Comparison of ENCODE assay signal across 10 mouse cellular contexts in the genomic region with DNA sequence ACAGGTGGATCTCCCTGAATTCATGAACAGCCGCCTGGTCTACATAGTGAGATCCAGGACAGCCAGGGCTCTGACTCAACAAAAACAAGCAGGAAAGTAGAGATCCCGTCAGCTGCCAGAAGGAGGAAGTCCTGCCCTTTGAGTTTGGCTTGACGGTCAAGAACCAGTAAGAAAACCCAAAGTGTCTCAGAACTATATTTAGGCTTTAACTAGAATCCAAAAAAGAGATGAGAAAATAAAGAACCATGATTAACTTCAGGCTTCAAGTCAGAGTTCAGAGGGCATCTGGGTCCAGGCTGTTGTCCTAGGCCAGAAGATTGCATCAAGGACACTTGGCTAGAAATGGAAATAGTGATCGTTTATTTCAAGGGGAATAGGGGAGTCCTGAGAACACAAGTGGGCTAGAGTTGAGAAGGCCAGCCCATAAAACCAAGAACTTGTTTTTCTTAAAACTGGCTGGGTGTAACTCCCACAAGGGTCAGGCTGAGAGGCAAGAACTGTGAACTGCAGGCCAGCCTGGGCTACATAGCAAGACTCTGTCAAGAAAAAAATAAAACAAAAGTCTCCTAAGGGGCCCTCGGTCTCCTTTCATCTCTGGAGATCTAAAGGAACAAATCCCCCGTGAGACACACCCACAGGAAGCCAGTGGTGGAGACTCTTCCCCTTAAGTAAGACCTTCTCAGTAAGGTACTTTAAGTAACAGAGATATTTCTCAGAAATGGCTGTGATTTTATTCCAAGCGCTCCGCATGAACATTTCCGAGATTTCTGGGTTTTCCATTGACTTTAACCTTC. TPM values are rescaled to one million over a fixed set of nuclear protein-coding genes. Genes with fewer than 3 reads are reported as not detected.
DNase-seq lines count a peak whose midpoint lies in the region; ATAC-seq and TF ChIP-seq lines count a peak whose summit lies in the region.
"Had no signal": no experiment of that assay in that cellular context is flagged by ENCODE, and none has a peak within 500 bp of the region (broad histone marks: within the 10 kb centered on the region; RNA-seq: fewer than 3 reads in every experiment).

No protein-coding gene starts in this region.

- no peak overlapping the region for H3K4me2 ChIP-seq in midbrain, postnatal 0 days (ENCODE audit: low read depth, low read length, poor library complexity, severe bottlenecking)
- H3K4me2 ChIP-seq: lung, embryonic 15.5 days; stomach, embryonic 15.5 days had no signal

- H3K27ac ChIP-seq in layer of hippocampus, adult 2 months: peak overlapping the region; percentile 53; the same call in 1 of the 2 replicates
- peak overlapping the region; percentile 61; the same call in 1 of the 2 replicates for H3K27ac ChIP-seq in thymus, adult 2 months (ENCODE audit: control insufficient read depth, insufficient read depth, low read length)
- H3K27ac ChIP-seq in midbrain, postnatal 0 days (ENCODE audit: low read depth, low read length): no peak overlapping the region
- H3K27ac ChIP-seq: lung, embryonic 15.5 days; stomach, embryonic 15.5 days had no signal

- no peaks in the 10 kb centered on the region for H3K27me3 ChIP-seq in thymus, adult 2 months (ENCODE audit: control insufficient read depth, insufficient read depth, low read length)
- no peaks in the 10 kb centered on the region for H3K27me3 ChIP-seq in midbrain, postnatal 0 days (ENCODE audit: insufficient read depth, low read length)
- H3K27me3 ChIP-seq: lung, embryonic 15.5 days; stomach, embryonic 15.5 days had no signal

- 15% methylated on average over 9 of the region's 9 CpGs for WGBS in thymus, adult 2 months
- WGBS in midbrain, postnatal 0 days: 75% methylated on average over 9 of the region's 9 CpGs

- no peaks in the 10 kb centered on the region for H3K36me3 ChIP-seq in thymus, adult 2 months (ENCODE audit: control insufficient read depth, insufficient read depth, low read length)
- no peaks in the 10 kb centered on the region for H3K36me3 ChIP-seq in midbrain, postnatal 0 days (ENCODE audit: insufficient read depth, low read length)
- H3K36me3 ChIP-seq: lung, embryonic 15.5 days; stomach, embryonic 15.5 days had no signal

- DNase-seq in layer of hippocampus, adult 2 months (ENCODE audit: low spot score in 2 of 2): no peak
- DNase-seq in layer of hippocampus, postnatal 25 days (ENCODE audit: extremely low spot score in 1 of 2, low spot score in 1 of 2): no peak
- DNase-seq in adrenal gland, postnatal 14 days: peak; percentile 42
- peak; percentile 59 to 69 for DNase-seq in kidney, postnatal 25 days
- DNase-seq in thymus, adult 2 months: peak; percentile 68
- DNase-seq in c-Kit-positive CD71-positive TER-119-positive erythroid progenitor cells, embryonic 14.5 days (ENCODE audit: low spot score): no peak
- DNase-seq in midbrain, postnatal 0 days (ENCODE audit: low spot score): no peak
- no peak for DNase-seq in right cerebral cortex, postnatal 25 days

- peaks cover 30% of the 10 kb centered on the region for H3K4me1 ChIP-seq in thymus, adult 2 months (replicated peaks; ENCODE audit: control insufficient read depth, insufficient read depth, low read length)
- no peaks in the 10 kb centered on the region; the same call in 1 of the 2 replicates for H3K4me1 ChIP-seq in midbrain, postnatal 0 days (ENCODE audit: insufficient read depth, low read length)

- peak; percentile 49 for TF ChIP-seq CTCF in layer of hippocampus, adult 2 months (conservative IDR thresholded peaks at IDR 0.05)
- TF ChIP-seq CTCF in thymus, adult 2 months (IDR thresholded peaks at IDR 0.05; ENCODE audit: borderline replicate concordance, control insufficient read depth, extremely low read depth, insufficient read depth, low read length, poor library complexity): no peak
- no peak for TF ChIP-seq CTCF in midbrain, postnatal 0 days (IDR thresholded peaks at IDR 0.05)

- no peak for TF ChIP-seq POLR2A in thymus, adult 2 months (IDR thresholded peaks at IDR 0.05; ENCODE audit: control insufficient read depth, extremely low read depth, insufficient read depth, low read length, poor library complexity)

- H3K4me3 ChIP-seq in layer of hippocampus, adult 2 months: no peak overlapping the region
- no peak overlapping the region for H3K4me3 ChIP-seq in thymus, adult 2 months (ENCODE audit: control insufficient read depth, insufficient read depth, low read length)
- no peak overlapping the region for H3K4me3 ChIP-seq in midbrain, postnatal 0 days (ENCODE audit: low read depth, low read length)
- H3K4me3 ChIP-seq: lung, embryonic 15.5 days; stomach, embryonic 15.5 days had no signal

- no peak for ATAC-seq in midbrain, postnatal 0 days (ENCODE audit: low FRiP score)

- H3K9ac ChIP-seq in midbrain, postnatal 0 days (replicated peaks; ENCODE audit: low read length, poor library complexity, severe bottlenecking): no peak overlapping the region
- H3K9ac ChIP-seq: lung, embryonic 15.5 days; stomach, embryonic 15.5 days had no signal

- no peaks in the 10 kb centered on the region for H3K9me3 ChIP-seq in midbrain, postnatal 0 days (ENCODE audit: low read length)
- H3K9me3 ChIP-seq: lung, embryonic 15.5 days; stomach, embryonic 15.5 days had no signal

RNA-seq across cellular contexts. Expression of a gene that starts 32.7 kb away (rescaled TPM):
- 1 to 10 TPM; 2.8 to 3.1 TPM for total RNA-seq in layer of hippocampus, adult 2 months (2021)
- 1 to 10 TPM; 2.7 to 3.1 TPM for total RNA-seq in layer of hippocampus, postnatal 25 days (2021)
- total RNA-seq in adrenal gland, postnatal 14 days (2021): 11.7 and 14.1 TPM in 2 replicates
- polyA plus RNA-seq in thymus, adult 2 months (2012; rRNA removed): 0.43 and 0.69 TPM in 2 replicates
- total RNA-seq in midbrain, postnatal 0 days (2014; rRNA removed): 1.8 and 2.7 TPM in 2 replicates
- 0.91 and 1.0 TPM in 2 replicates for polyA plus RNA-seq in midbrain, postnatal 0 days (2015; fragmentation: Nextera tagmentation; extraction: Ambion mirVana)

RNA-seq across cellular contexts. Expression of a gene that starts 49.1 kb away (rescaled TPM):
- 1 to 10 TPM; 5.9 to 6.1 TPM for total RNA-seq in layer of hippocampus, adult 2 months (2021)
- total RNA-seq in layer of hippocampus, postnatal 25 days (2021): 1 to 10 TPM; 4.9 to 5.6 TPM
- total RNA-seq in adrenal gland, postnatal 14 days (2021): 11.3 and 11.5 TPM in 2 replicates
- 10.4 and 11.1 TPM in 2 replicates for polyA plus RNA-seq in thymus, adult 2 months (2012; rRNA removed)
- total RNA-seq in midbrain, postnatal 0 days (2014; rRNA removed): 0.99 and 2.0 TPM in 2 replicates
- polyA plus RNA-seq in midbrain, postnatal 0 days (2015; fragmentation: Nextera tagmentation; extraction: Ambion mirVana): 1.1 and 1.8 TPM in 2 replicates

Comparison
In these comparisons a context has a peak if more than half of its experiments do, and no peak if none do; other contexts are left out.
1. DNase-seq: peak in adrenal gland, postnatal 14 days (single experiment), kidney, postnatal 25 days (2 of 2) and thymus, adult 2 months (single experiment); none in layer of hippocampus, adult 2 months (0 of 2), layer of hippocampus, postnatal 25 days (0 of 2), c-Kit-positive CD71-positive TER-119-positive erythroid progenitor cells, embryonic 14.5 days (single experiment), midbrain, postnatal 0 days (single experiment) and right cerebral cortex, postnatal 25 days (single experiment).